Mouse (Mus musculus) natural killer cell, adult 2 months (primary cell): ENCODE measurements at regions not wholly inside any gene's neighbourhood (a gene's known extent, or its start where the extent isn't known, plus 50 kb on each side); places are given as distances from the start of the nearest gene placed in this dataset.

Experiments used
- DNase-seq, 2 experiments: peaks; one replicate each; pipeline ENCODE4 v3.0.0; 2022; ENCODE audit warnings: low spot score in 2 of 2

DNA sequence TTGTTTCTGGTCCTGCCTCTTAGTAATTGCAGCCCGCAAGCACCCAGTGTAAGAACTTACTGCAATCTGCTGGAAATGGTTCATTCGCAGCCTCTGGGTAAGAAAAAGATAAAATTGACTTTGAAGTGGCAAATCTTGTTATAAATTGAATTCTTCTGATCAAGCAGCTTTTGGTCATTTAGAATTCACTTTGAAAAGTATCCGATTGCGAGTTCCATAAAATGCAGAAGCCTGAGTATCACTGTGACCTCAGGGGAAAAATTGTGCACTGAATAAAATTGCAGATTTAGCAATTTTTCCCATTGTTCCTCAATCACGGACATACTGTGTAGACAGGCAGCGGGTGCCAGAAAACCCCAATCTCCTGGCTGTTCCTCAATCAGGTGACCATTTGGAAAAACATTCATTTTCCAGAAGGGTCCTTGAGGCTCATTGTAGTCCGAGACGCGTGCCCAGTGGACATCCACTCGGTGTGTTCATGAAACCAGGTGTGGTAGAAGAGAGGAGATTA lies 320.4 kb downstream of the Cmpk2 start:
- no peak for DNase-seq

DNA sequence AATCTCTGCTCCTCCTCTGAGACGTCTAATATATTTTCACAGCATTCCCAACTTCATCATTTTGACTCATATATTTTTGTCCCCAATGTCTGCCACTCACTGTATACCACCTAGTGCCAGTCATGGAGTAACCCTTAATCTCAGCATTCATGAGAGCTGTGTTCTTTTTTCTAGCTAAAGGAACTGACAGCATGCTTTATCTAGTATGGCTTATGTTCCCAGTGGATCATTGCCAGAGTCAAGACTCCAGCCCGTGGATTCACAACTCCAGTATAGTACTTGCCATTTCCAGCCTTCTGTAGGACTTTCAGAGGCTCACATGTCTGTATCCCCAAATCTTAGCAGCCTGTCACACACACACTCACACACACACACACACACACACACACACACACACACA lies 316.5 kb downstream of the Cmpk2 start:
- DNase-seq, result no peak

DNA sequence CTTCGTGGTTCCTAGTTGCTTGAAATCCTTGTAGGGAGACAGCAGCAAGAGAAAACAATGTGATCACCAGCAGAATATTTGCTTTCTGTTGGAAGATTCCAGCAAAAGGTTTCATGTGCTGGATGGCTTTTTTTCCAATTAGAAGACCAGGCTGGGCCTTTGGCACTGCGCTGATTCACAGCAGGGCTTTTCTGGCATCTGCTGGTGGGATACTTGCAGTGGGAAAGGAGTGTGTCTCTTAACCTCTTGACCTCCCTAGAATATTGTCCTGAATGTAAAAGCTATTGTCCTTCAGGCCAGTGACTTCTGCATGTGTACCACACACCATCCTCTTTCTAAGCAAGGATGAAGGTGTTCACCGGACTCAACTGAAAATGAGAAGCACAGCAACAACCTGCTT lies 315.4 kb downstream of the Cmpk2 start:
- no peak for DNase-seq

DNA sequence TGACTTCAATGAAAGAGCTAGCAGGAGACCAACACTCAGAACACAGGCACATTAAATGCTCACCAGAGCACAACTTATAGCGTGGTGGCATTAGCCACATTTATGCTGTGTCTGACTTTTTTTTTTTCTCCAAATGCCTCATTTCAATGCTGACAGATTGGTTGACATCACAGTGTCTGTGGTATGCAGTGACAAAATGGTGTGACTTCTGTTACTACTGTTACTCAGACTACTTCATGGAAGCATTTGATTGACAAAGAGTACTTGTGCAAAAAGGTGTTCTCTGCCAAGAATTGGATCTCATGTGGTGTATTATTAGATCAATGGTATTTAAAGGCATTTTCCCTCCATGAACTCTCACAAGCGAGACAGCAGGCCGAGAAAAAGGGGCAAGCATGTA lies 314.8 kb downstream of the Cmpk2 start:
- DNase-seq, result no peak

DNA sequence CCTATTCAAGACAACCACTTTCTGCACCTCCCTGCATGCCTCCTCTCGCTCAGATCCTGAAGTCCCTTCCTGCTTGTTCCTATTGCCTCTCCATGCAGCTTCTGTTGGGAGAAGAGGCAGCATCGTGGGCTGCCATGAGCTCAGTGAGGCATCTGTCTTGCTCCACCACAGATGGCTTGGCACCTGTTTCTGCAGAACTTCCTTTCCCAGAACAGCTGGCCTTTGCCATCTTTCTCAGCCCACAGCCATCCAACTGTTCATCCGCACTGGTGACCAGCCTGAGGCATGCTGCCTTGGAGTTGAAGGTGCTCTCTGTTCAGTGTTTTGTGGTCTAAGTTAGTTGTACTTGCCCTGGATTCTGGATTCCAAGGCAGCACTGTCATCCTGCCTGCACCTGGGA lies 312.5 kb downstream of the Cmpk2 start:
- no peak for DNase-seq

DNA sequence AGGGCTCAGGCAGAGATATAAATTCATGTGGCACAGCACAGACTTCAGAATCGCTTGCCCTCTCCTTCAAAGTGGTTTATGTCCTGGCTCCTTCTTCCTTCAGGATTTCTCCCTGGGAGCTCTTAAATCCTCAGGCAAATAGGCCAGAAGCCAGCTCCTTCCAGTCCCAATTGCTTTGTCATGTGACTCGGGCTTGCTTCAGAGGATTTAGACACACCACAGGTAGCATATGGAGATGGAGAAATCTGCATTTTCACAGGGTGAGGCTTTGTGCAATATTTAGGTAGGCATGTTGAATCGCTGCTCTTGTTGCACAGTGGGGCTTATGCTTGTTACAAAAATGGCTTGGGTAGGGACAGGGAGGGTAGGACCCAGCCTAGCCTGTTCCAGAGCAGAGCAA lies 309.8 kb downstream of the Cmpk2 start:
- DNase-seq, result no peak

DNA sequence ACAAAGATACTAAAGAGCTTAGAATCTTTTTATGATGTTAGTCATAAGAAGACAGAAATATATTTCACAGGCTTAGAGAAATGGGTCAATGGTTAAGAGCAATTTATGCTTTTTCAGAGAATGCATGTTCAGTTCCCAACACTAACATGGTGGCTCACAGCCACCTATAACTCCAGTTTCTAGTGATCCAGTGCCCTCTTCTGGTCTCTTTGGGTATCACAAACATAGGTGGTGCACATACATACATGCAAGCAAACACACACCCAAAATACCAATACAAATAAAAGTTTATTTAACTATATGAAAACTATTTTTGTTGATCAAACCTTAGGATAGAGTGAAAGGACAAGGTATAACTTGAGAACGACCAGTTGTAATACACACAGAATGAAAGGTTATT lies 308.0 kb downstream of the Cmpk2 start:
- DNase-seq, result no peak

DNA sequence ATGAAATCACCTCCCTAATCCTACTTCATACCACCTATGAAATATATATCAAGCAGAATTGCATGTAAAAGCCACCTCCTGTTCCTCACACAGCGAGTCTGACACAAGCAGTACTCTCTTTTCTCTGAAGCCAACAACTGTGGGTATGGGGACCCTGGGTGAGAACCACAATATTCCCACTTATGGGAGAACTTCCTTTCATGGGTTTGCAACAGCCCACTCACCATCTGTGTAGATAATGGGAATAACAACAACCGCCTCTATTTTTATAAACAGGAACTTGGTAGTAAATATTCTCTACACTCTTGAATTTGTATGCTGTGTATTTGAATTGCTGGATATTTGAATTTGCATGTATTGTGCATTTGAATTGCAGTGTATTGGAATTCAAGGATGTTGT lies 305.0 kb downstream of the Cmpk2 start:
- DNase-seq, result no peak

DNA sequence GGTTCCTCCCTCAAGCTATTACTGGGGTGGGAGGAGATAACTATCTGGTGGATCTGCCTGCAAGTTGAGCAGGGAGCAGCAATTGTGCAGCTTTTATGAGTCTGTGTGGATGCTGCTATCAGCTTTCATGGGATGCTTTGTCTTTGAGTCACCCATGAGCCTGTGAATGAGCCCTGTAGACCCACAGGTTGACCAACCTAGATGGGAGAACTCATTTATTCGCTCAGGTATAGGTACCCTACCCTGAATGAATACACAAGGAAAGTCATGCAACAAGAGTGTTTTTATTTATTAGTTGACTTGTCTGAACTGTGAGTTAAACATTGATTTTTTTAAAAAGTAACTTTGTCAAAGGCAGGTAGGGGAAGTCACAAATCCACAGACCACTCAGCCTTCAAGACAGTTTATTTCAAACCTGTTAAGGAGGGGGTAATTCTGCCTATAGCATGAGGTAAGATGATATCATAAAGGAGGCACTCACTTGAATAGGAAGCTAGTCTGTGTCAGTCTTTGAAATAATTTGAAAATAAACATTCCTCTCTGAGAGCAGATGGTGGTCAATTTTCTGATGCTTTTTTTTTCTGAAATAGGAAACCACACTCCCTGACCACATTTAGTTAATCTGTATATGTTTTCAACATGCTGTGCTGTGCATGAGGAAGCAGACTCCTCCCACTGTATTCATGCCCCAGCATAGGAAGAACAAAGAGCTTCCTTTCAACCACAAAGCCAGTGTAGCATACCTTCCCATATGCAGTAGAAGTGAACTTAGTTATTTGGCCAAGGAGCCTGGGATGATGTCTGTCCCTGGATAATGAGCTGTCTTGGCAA lies 302.0 kb downstream of the Cmpk2 start:
- DNase-seq, result no peak

DNA sequence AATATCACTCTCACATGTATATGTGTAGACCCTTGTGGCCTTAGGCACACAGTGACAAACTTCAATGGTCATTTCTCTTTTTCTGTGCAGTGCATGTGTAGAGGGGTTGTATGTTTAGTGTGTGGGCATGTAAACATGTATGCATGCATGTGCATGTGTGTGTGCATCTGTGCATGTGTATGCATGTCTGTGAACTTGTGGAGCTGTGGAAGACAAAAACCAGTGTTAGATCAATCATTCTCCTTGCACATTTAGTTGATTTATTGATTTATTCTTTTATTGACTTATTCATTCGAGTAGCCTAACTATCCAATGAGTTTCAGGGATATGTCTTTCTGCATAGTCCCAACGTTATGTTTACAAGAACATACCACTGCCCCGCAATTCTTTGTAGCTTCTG lies 298.5 kb downstream of the Cmpk2 start:
- DNase-seq, result no peak

DNA sequence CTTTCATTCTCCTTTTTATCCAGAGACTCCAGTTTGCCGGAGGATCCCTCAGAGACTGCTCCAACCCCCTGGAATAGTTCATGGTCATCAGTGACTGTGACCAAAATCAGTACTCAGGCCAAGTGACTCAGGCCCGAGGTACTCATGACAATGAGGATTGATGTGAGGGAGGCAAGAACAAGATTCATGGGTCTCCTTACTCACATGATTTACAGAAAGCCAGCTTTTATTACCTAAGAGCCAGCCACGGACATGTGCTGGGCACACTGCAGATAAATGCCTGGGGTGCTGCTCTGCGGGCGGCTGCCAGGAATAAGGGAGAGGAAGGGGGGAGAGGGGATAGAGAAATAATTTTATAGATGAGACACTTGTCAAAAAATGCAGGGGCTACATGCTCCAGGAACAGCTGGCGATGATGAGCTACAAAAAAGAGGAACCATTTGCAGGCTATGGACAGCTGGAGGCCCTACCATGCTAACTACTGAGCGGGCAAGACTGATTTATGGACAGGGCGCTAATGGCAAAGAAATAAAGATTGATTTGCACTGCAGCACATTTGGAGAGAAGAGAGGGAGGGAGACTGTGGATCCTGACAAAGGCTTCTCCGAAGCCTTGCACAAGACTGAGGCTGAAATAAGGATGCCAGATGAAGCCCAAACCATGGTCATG lies 289.8 kb downstream of the Cmpk2 start:
- DNase-seq, result no peak

DNA sequence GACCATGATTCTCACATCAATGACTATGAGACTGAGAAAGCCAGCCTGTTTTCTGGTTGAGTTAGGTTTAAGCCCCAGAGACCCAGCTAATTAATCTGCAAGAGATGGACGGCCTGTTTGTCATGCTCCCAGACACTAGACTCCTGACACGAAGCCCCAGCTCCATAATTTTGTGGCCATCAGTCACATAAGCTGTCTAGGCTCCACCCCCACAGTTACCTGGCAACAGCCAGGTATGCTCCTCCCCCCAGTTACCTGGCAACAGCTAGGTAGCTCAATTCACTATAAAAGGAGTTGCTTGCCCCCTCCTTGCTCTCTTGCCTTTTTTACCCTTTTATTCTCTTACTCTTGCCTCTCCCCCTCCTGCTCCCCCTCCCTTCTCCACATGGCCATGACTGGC lies 287.3 kb downstream of the Cmpk2 start:
- DNase-seq, result no peak

DNA sequence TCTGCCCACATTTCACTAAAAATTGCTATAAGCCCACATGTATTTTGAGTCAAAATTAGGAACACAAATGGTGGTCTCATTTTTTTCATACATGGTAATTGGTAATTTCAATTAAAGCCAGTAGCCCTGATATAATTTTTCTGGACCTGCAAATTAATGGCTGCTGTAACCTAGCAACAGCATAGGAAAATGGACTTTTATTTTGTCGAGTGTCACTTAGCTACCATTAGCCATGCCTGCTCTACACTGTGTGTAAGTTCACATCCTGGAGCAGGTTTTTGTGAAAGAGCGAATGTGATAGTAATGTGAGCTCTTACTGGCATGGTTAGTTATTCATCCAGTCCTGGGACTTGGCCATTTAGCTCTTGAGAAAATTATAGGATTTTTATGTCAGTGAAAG lies 285.6 kb downstream of the Cmpk2 start:
- no peak for DNase-seq

DNA sequence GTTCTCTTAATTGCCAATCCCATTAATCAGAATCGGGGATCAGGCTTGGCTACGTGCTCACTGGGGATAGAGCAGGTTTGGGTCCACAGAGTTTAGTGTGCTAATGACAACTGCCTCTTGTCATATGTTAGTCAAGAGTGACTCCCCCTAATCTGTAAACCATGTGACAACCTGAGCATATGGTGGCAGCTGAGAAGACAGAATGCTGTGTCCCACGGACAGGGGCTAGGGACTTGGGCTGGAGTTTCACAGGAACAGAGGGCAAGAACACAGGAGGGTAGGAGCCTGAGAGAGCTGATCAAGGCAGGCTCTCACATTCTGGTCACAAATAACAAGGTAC lies 265.5 kb downstream of the Cmpk2 start:
- no peak for DNase-seq

DNA sequence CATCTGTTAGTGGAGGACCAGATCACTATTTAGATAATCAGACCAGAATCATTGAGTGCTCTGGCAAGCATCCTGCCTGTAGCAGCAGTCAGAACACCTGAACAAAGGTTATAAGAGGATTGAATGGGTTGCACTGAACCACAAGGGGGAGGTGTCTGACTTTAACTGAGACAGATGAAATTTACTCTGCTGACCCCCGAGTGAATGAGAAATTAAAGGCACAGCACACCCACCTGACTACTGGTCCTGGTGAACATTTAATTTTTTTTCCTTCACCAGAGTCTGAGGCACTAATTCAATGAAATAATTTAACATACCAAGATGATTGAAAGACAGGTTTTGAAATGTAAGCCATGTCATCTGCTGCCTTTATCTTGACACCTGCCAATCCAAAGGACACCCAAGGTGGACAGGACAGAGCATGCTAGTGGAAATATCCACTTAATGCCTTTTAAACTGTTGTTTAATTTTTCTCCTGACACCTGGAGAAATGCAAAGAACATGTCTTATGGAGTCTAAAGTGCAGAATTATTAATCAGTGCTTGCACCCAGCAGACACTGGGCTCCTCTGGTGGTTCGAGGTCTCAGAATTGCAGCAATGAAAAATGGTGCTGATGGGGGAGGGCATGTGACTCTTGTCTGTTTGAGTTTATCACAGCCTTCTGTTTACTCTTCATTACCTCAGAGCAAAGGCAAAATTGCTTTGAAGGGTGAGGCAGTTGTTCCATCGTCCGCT lies 265.0 kb downstream of the Cmpk2 start:
- DNase-seq, result no peak

DNA sequence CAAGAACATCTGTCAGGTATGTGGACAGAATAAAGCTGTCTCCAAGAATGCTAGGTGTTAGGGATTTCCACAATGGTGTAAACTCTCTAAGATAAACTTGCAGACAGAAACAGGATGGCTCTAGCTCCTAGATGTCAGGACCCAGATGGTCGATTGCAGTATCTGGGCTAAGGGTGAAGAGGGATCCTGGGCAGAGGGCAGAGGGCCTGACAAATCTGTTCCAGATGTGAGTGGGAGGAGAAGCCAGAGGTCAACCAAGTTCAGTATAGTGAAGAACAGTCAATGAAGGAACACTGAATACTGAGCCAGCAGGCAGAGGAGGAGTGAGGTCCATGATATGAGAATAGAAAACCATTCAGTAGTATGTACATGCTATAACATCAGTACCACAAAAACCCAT lies 254.4 kb downstream of the Cmpk2 start:
- no peak for DNase-seq

DNA sequence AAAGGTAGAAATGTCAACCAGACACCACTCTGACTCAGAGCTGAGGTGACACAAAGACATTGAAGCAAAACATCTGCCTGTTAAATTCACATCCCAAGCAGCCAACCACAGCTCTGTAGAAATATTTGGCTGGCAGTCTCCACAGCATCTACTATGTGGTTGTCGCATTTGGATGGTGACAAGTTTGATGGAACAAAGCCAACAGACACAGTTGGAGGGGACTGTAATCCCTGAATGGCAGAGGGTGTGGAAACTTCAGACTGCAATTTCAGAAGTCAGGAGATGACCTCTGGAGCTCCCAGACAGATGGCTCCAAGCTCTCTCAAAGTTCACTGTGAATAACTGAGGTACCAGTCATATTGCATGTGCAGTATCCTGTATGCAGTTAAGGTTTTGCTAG lies 229.8 kb downstream of the Cmpk2 start:
- no peak for DNase-seq

DNA sequence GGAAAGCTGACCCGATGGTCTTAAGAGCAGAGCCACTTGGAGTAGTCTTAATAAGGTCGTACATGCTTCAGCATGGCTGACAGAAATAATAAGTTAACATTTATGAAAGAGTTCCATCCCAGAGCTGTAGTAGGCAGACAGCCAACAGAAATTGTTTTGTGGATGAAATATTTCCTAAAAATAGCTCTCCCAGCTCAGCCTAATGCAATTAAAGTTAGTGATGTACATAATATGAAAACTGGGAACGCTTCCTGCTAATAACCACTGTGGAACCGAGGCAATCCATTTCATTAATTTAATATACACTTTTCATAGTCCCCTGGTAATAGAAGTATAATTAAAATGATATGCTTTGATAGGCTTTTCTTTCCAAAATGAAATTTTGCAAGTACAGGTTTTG lies 219.0 kb downstream of the Cmpk2 start:
- no peak for DNase-seq

DNA sequence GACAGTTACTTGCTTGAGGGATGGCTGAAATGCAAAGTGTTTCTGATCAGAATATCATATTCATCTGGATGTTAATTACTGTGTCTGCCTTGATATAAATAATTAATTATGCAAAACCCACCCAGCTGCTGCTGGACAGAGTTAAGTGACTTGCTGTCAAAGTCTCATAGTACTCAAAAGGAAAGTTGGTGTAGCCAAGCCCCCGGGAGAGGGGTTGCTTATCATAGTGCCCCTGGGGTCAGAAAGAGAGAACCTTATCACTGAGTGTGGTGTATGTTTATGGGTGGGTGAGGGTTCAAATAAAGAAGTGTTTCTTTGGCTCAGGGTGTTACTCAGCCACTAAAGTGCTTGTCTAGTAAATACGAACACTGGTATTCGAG lies 211.6 kb downstream of the Cmpk2 start:
- no peak for DNase-seq

DNA sequence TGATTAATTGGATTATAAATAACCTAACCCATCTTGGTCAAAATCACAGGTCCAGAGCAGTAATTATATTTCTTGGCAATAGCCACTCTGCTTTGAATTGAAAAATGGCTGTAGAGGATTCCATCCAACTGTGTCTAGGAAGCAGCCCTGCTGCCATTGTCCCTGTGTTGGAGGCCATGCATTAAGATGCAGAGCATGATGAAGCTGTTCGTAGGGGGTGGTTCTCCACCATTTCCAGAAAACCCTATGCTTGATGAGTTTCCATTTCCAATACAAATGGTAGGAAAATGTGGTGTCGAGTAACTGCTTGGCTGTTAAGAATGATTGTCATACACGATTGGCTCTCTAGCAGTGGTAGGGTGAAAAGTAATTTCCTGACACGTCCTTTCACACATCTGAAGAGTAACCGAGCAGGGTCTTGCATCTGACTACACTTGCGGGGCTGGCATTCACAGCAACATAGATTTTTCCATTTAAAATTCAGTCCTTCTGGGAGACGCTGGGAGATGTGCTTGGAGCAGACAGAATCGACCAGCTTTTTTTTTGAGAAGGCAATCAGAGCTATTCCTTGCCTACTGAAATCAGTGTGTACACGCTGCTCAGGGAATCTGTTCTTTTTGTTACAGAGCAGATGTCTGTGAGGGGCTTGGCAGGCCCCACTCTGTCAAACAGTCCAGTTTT lies 211.0 kb downstream of the Cmpk2 start:
- no peak for DNase-seq

DNA sequence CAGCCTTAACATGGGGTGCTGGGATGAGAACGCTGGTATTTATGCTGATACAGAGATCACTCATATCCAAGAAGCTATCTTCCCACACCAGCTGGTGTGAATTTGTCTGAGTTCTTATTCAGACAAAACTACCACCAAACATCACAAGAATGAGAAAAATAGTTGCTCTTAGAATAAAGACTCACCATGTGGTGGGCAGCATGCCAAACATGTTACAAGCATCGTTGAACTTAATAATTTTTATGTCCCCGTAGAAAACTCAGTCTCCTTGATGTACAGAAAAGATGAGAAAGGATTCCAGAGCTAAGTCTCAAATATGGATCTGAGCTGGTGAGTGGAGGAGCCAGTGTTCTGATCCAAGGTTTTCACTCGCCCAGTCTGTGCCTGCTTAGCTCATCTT lies 196.5 kb downstream of the Cmpk2 start:
- no peak for DNase-seq

DNA sequence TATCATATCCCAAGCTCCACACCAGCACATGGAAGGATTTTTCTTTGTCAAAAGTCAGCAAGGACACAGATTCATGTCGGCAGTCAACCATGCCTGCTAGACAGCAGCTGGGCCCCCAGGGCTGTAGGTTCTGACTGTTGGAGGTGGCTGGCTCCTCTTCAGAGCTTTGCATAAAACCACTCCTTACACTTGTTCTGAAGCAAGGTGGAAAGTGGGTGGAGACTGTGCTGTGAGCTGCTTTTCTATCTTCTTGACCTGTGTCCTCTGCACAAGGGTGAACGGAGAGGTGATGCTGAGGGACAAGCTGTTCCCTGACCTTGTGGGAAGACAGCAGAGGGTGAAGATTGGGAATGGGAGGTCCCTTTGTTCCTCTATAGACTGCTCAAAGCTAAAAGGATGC lies 185.2 kb downstream of the Cmpk2 start:
- no peak for DNase-seq
